Mouse (Mus musculus): ENCODE measurements around the gene Nodal.
"Not testable (repeated sequence)": the region's sequence is repeated elsewhere in the genome, so short reads cannot be mapped to it uniquely, and the experiment has no call there.

Nodal gene

GRCm38 (mm10) chr10:61440202-61440800, 22.5 kb downstream of the Nodal start:
- DNase-seq: no peak

- DNase-seq: no peak
Observed at GRCm38 (mm10) chr10:61443456-61443855, 25.7 kb downstream of the Nodal start.

- DNase-seq: no peak
Observed at GRCm38 (mm10) chr10:61443876-61444275, 26.1 kb downstream of the Nodal start.

- DNase-seq: no peak
Observed at GRCm38 (mm10) chr10:61445016-61445415, 27.2 kb downstream of the Nodal start.

- no peak for DNase-seq
Observed at GRCm38 (mm10) chr10:61447581-61448353, 30.0 kb downstream of the Nodal start.

GRCm38 (mm10) chr10:61448834-61449233, 31.1 kb downstream of the Nodal start:
- no peak for DNase-seq

- peak in 1 of 2 experiments; percentile 39 for DNase-seq
Observed at GRCm38 (mm10) chr10:61451463-61451930, 33.7 kb downstream of the Nodal start.

- DNase-seq: peak; percentile 46 to 54
Observed at GRCm38 (mm10) chr10:61451931-61452617, 34.3 kb downstream of the Nodal start.

GRCm38 (mm10) chr10:61452645-61453044, 34.9 kb downstream of the Nodal start, which contains the start of gene Eif4ebp2:
TSS of gene Eif4ebp2 (minus strand) at chr10:61452661.
- DNase-seq: peak; percentile 99

GRCm38 (mm10) chr10:61453171-61453570, 35.4 kb downstream of the Nodal start:
- DNase-seq: not testable (repeated sequence)

- DNase-seq: no peak
Observed at GRCm38 (mm10) chr10:61457182-61457581, 39.4 kb downstream of the Nodal start.

GRCm38 (mm10) chr10:61465009-61465408, 47.2 kb downstream of the Nodal start:
- no peak for DNase-seq

- DNase-seq: peak in 1 of 2 experiments; percentile 34
Observed at GRCm38 (mm10) chr10:61466242-61466641, 48.5 kb downstream of the Nodal start.

GRCm38 (mm10) chr10:61466873-61467272, 49.1 kb downstream of the Nodal start:
- no peak for DNase-seq

- DNase-seq: no peak
Observed at GRCm38 (mm10) chr10:61468900-61469299, 51.1 kb downstream of the Nodal start.

- no peak for DNase-seq
Observed at GRCm38 (mm10) chr10:61473640-61474039, 55.9 kb downstream of the Nodal start.

- DNase-seq: no peak
Observed at GRCm38 (mm10) chr10:61474344-61474743, 56.6 kb downstream of the Nodal start.
